8 mouse cellular contexts compared by ENCODE assay signal in genomic region chr16:17802839-17803674, GRCm38 (mm10). TPM values are rescaled to one million over a fixed set of nuclear protein-coding genes. Genes with fewer than 3 reads are reported as not detected.
A peak's percentile ranks its signal among the peaks of the same experiment; 100 is the strongest.
DNase-seq lines count a peak whose midpoint lies in the region; ATAC-seq and TF ChIP-seq lines count a peak whose summit lies in the region.

No protein-coding gene starts in this region.

- no peaks in the 10 kb centered on the region for H3K9me3 ChIP-seq in heart, embryonic 12.5 days (replicated peaks)

- DNase-seq in lung, adult 2 months, result peak; percentile 53
- no peak for DNase-seq in lung, postnatal 25 days (ENCODE audit: low spot score)
- peak; percentile 35 for DNase-seq in cerebellum, adult 9-10 months
- peak; percentile 53 to 68 for DNase-seq in kidney, postnatal 4 days
- DNase-seq in lung, postnatal 36 days, result peak; percentile 45
- peak; percentile 69 for DNase-seq in right cerebral cortex, postnatal 25 days
- DNase-seq in urinary bladder, postnatal 10 days (ENCODE audit: low spot score), result no peak

- peaks cover 83% of the 10 kb centered on the region for H3K27me3 ChIP-seq in heart, embryonic 12.5 days (replicated peaks)

- H3K4me3 ChIP-seq in lung, adult 2 months (replicated peaks; ENCODE audit: extremely low read depth, low read depth, low read length), result peak overlapping the region; percentile 34
- peak overlapping the region; percentile 44 for H3K4me3 ChIP-seq in heart, embryonic 12.5 days

- no peak overlapping the region for H3K27ac ChIP-seq in heart, embryonic 12.5 days (ENCODE audit: poor library complexity, severe bottlenecking)

- H3K4me1 ChIP-seq in lung, adult 2 months (ENCODE audit: control insufficient read depth, insufficient read depth, low read length), result peaks cover 21% of the 10 kb centered on the region
- peaks cover 70% of the 10 kb centered on the region for H3K4me1 ChIP-seq in heart, embryonic 12.5 days (replicated peaks)

- TF ChIP-seq CTCF in lung, adult 2 months (IDR thresholded peaks at IDR 0.05; ENCODE audit: insufficient read depth, low read length), result no peak

- peak overlapping the region; percentile 74 for H3K4me2 ChIP-seq in heart, embryonic 12.5 days

- TF ChIP-seq POLR2A in lung, adult 2 months (IDR thresholded peaks at IDR 0.05; ENCODE audit: borderline replicate concordance, extremely low read depth, low read depth, low read length), result no peak

- H3K9ac ChIP-seq in heart, embryonic 12.5 days, result peak overlapping the region; percentile 48

- WGBS in lung, adult 2 months, result 18% methylated on average over 83 of the region's 83 CpGs
- 5% methylated on average over 83 of the region's 83 CpGs for WGBS in heart, embryonic 12.5 days

- peaks cover 3% of the 10 kb centered on the region; the same call in 1 of the 2 replicates for H3K36me3 ChIP-seq in heart, embryonic 12.5 days

- no peak for ATAC-seq in heart, embryonic 12.5 days (ENCODE audit: insufficient number of reproducible peaks, low FRiP score)

RNA-seq across cellular contexts. Expression of gene Scarf2, which starts 6.0 kb away (rescaled TPM):
- polyA plus RNA-seq in lung, adult 2 months (2012; rRNA removed), result 215 and 266 TPM in 2 replicates
- polyA plus RNA-seq in heart, embryonic 12.5 days (2016; fragmentation: Nextera tagmentation; extraction: Ambion mirVana), result 15.8 and 17.4 TPM in 2 replicates

RNA-seq across cellular contexts. Expression of gene B830017H08Rik, which starts 29.9 kb away (rescaled TPM):
- polyA plus RNA-seq in lung, adult 2 months (2012; rRNA removed), result 0.08 and 0.10 TPM in 2 replicates
- not detected in 2 replicates for polyA plus RNA-seq in heart, embryonic 12.5 days (2016; fragmentation: Nextera tagmentation; extraction: Ambion mirVana)

RNA-seq across cellular contexts. Expression of gene Car15, which starts 35.1 kb away (rescaled TPM):
- polyA plus RNA-seq in lung, adult 2 months (2012; rRNA removed), result 7.5 and 9.4 TPM in 2 replicates
- 1.5 and 1.7 TPM in 2 replicates for polyA plus RNA-seq in heart, embryonic 12.5 days (2016; fragmentation: Nextera tagmentation; extraction: Ambion mirVana)

RNA-seq across cellular contexts. Expression of gene Klhl22, which starts 43.6 kb away (rescaled TPM):
- polyA plus RNA-seq in lung, adult 2 months (2012; rRNA removed), result 39.4 and 42.0 TPM in 2 replicates
- 42.7 and 44.4 TPM in 2 replicates for polyA plus RNA-seq in heart, embryonic 12.5 days (2016; fragmentation: Nextera tagmentation; extraction: Ambion mirVana)

Comparison
In these comparisons a context has a peak if more than half of its experiments do, and no peak if none do; other contexts are left out.
1. DNase-seq: peak in lung, adult 2 months (single experiment), cerebellum, adult 9-10 months (single experiment), kidney, postnatal 4 days (2 of 2), lung, postnatal 36 days (single experiment) and right cerebral cortex, postnatal 25 days (single experiment); none in lung, postnatal 25 days (single experiment) and urinary bladder, postnatal 10 days (single experiment).
2. RNA of gene Scarf2, which starts 6.0 kb away (polyA plus RNA-seq): 215 to 266 TPM in lung, adult 2 months; 15.8 to 17.4 TPM in heart, embryonic 12.5 days; every median in the first group is over 10 times any median in the second.